Mouse (Mus musculus) kidney, adult 2 months (tissue): ENCODE data around the gene BC030870. TPM values are rescaled to one million over a fixed set of nuclear protein-coding genes. Genes with fewer than 3 reads are reported as not detected.

Experiments used
- DNase-seq: peaks from one replicate; pipeline ENCODE4 v3.0.0; 2021
- H3K27ac ChIP-seq: fragments of 200-500 bp; 2 replicates; pipeline ENCODE4 v1.5.1; 2012; ENCODE audit warnings: low read depth, low read length, control low read depth, inconsistent platforms; ENCODE audit not compliant: insufficient read depth
- H3K27me3 ChIP-seq: fragments of 200-500 bp; replicated peaks from 2 replicates; pipeline ENCODE4 v1.6.1; 2012; ENCODE audit warnings: mild to moderate bottlenecking, moderate library complexity, low read length, inconsistent platforms; ENCODE audit not compliant: control insufficient read depth, insufficient read depth
- H3K36me3 ChIP-seq: fragments of 200-500 bp; 2 replicates; pipeline ENCODE4 v1.6.1; 2012; ENCODE audit warnings: mild to moderate bottlenecking, moderate library complexity, low read length, inconsistent platforms; ENCODE audit not compliant: control insufficient read depth, insufficient read depth
- H3K4me1 ChIP-seq: fragments of 200-500 bp; 2 replicates; pipeline ENCODE4 v1.6.1; 2011; ENCODE audit warnings: low read length; ENCODE audit not compliant: control insufficient read depth, insufficient read depth
- H3K4me3 ChIP-seq: fragments of 200-500 bp; 2 replicates; pipeline ENCODE4 v1.5.1; 2011; ENCODE audit warnings: mild to moderate bottlenecking, low read depth, low read length, control low read depth; ENCODE audit not compliant: insufficient read depth
- CTCF ChIP-seq: fragments of 200-500 bp; conservative IDR thresholded peaks from 2 replicates; pipeline ENCODE4 v1.5.1; 2011; ENCODE audit warnings: low read depth, mild to moderate bottlenecking, control low read depth, low read length, moderate library complexity, mixed read lengths; ENCODE audit not compliant: insufficient read depth, insufficient read length
- POLR2A ChIP-seq: fragments of 200-500 bp; IDR thresholded peaks from one replicate; pipeline ENCODE4 v1.6.1; 2011; ENCODE audit warnings: low read depth, low read length, control low read depth
- WGBS: fragments of 180-500 bp; shearing (Covaris S2); methylation state at CpG from one replicate; pipeline ENCODE4 v1.1.7; 2018; 5-methylcytosine and 5-hydroxymethylcytosine counted together
- polyA plus RNA-seq: library from polyadenylated mRNA; depleted of rRNA; stranded (reverse); fragments of >200 nt; gene quantifications from 2 replicates; pipeline ENCODE4 v1.2.3, GENCODE M21; 2012

The BC030870 gene
- polyA plus RNA-seq, 1 experiment, result 0.08 TPM

GRCm38 (mm10) chr8:65074733-65075132, 54.6 kb downstream of the BC030870 start, which contains the start of gene Gm10663:
TSS of gene Gm10663 (plus strand) at chr8:65075033.
- Histone ChIP-seq H3K4me1 (no peaks in the 10 kb centered on the region), H3K27ac (no peak within 1 kb of the TSS), H3K4me3 (no peak within 1 kb of the TSS), H3K27me3 (no peaks in the 10 kb centered on the region), H3K36me3 (no peaks in the 10 kb centered on the region)
- no peak for DNase-seq
- no peak for TF ChIP-seq POLR2A
- no peak for TF ChIP-seq CTCF
- WGBS, result 88% methylated on average over 2 of the region's 2 CpGs

GRCm38 (mm10) chr8:65070996-65071395, 58.4 kb downstream of the BC030870 start:
- H3K4me1 ChIP-seq, result no peaks in the 10 kb centered on the region
- H3K4me3 ChIP-seq, result no peak overlapping the region
- WGBS, result 41% methylated on average over 4 of the region's 4 CpGs
- H3K36me3 ChIP-seq, result no peaks in the 10 kb centered on the region
- no peak overlapping the region for H3K27ac ChIP-seq
- DNase-seq, result no peak
- TF ChIP-seq CTCF, result no peak
- no peak for TF ChIP-seq POLR2A
- H3K27me3 ChIP-seq, result no peaks in the 10 kb centered on the region

- TF ChIP-seq POLR2A, result no peak
- TF ChIP-seq CTCF, result no peak
- H3K27ac ChIP-seq, result no peak overlapping the region
- 86% methylated on average over 4 of the region's 4 CpGs for WGBS
- H3K4me1 ChIP-seq, result no peaks in the 10 kb centered on the region
- no peak overlapping the region for H3K4me3 ChIP-seq
- H3K36me3 ChIP-seq, result no peaks in the 10 kb centered on the region
- H3K27me3 ChIP-seq, result no peaks in the 10 kb centered on the region
- no peak for DNase-seq
Measured at GRCm38 (mm10) chr8:65068473-65068819, 60.9 kb downstream of the BC030870 start.

- Histone ChIP-seq H3K36me3 (no peaks in the 10 kb centered on the region), H3K27ac (no peak overlapping the region), H3K4me3 (no peak overlapping the region), H3K4me1 (no peaks in the 10 kb centered on the region), H3K27me3 (no peaks in the 10 kb centered on the region)
- TF ChIP-seq CTCF, result no peak
- TF ChIP-seq POLR2A, result no peak
- DNase-seq, result no peak
- 35% methylated on average over 10 of the region's 10 CpGs for WGBS
Measured at GRCm38 (mm10) chr8:65067694-65068472, 61.5 kb downstream of the BC030870 start.

GRCm38 (mm10) chr8:65067031-65067430, 62.3 kb downstream of the BC030870 start:
- no peak for DNase-seq
- Histone ChIP-seq H3K27me3 (no peaks in the 10 kb centered on the region), H3K36me3 (no peaks in the 10 kb centered on the region), H3K4me1 (no peaks in the 10 kb centered on the region), H3K27ac (no peak overlapping the region), H3K4me3 (no peak overlapping the region)
- WGBS, result 95% methylated on average over 4 of the region's 4 CpGs
- no peak for TF ChIP-seq POLR2A
- TF ChIP-seq CTCF, result no peak

- 98% methylated on average over 3 of the region's 3 CpGs for WGBS
Measured at GRCm38 (mm10) chr8:65065622-65066021, 63.7 kb downstream of the BC030870 start.

GRCm38 (mm10) chr8:65064071-65064470, 65.3 kb downstream of the BC030870 start:
- no peaks in the 10 kb centered on the region for H3K4me1 ChIP-seq
- no peak overlapping the region for H3K27ac ChIP-seq
- no peaks in the 10 kb centered on the region for H3K27me3 ChIP-seq
- DNase-seq, result no peak
- H3K4me3 ChIP-seq, result no peak overlapping the region
- 40% methylated on average over 2 of the region's 2 CpGs for WGBS
- TF ChIP-seq CTCF, result no peak
- TF ChIP-seq POLR2A, result no peak
- H3K36me3 ChIP-seq, result no peaks in the 10 kb centered on the region

More at GRCm38 (mm10) chr8:65065622-65066021, 63.7 kb downstream of the BC030870 start:
- H3K4me1 ChIP-seq, result no peaks in the 10 kb centered on the region
- H3K27me3 ChIP-seq, result no peaks in the 10 kb centered on the region
- TF ChIP-seq CTCF (no peak), POLR2A (no peak)
- H3K36me3 ChIP-seq, result no peaks in the 10 kb centered on the region
- no peak overlapping the region for H3K27ac ChIP-seq
- H3K4me3 ChIP-seq, result no peak overlapping the region
- no peak for DNase-seq
